Mouse (Mus musculus): ENCODE data around the gene 6430628N08Rik.
A peak's percentile ranks its signal among the peaks of the same experiment; 100 is the strongest.

The 6430628N08Rik gene

DNA sequence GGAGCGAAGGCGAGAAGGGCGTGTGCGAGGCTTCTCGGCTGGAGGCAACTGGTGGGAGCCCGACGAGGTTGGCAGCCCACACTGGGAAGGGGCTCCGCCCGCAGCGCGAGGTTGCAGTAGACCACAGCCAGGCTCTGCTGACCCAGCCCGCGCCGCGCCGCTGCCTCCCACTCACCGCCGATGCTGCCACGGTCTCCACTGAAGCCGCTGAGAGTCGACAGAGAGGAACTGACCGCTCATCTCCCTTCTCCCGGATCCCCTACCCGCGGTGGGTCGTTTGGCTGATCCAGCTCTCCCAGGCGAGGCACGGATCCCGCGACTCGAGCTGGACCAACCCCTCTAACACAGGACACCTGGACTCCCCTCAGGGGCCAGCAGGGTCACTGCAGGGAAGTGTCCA, at the start of gene 6430628N08Rik:
Gene 6430628N08Rik, plus strand, starts transcription at position 113 of the 400 bp plus-strand sequence.
- DNase-seq (ENCODE audit: low spot score in 2 of 2), result no peak

DNA sequence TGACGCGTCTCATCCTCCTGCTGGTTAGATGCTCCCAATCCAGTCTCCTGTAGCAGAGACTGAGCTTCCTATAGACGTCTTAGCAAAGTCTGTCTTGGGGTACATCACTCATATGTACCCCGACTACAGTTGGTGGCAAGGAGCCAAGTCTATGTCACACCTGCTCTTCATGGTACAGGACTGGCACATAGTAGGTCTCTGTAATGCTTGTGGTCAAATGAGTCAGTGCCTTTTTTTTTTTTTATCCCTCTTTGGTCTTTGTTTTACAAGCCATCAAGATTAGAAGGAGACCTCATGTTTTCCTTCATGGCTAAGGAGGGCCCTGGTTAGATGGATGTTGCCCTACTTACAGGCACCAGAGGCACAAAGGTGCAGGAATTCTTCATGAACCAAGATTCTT, 49.6 kb upstream of the 6430628N08Rik start:
- no peak for DNase-seq (ENCODE audit: low spot score in 2 of 2)

DNA sequence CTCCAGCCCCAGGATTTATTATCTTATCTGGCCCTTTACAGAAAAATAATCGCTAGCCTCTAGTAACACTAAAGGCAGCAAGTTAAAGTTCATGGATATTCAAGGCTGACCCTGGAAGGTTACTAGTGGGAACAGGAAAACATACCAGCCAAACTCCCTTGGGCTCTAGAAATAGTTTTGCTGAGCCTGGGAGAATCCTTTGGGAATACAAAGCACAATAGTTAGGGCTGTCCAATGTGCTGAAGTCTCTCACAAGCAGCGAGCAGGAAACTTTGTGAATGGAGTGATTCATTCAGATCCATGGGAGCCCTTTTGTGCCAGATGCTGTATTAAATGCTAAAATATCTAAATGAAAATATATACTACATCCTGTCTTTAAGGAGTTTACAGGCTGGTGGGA, 43.8 kb upstream of the 6430628N08Rik start:
- DNase-seq (ENCODE audit: low spot score in 2 of 2), result peak; percentile 44 to 54

DNA sequence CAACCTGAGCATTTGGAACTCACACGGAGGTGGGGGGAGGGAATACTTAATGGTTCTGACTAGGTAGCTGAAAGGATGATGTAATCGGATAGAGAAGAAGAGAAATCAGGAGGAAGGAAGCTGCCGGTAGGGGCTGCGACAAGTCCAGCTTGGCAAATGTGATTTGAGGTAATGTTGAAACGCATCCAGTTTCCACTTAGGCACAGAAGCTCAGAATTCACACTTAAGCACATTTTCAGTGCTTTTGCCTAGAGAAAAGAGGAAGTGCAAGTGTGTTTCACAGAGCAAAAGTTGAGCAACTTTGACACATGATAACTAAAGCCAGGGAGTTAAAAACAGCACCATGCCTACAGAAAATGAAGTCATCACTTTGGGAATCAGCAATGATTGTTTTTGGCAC, 43.1 kb upstream of the 6430628N08Rik start:
- peak; percentile 53 to 64 for DNase-seq (ENCODE audit: low spot score in 2 of 2)

DNA sequence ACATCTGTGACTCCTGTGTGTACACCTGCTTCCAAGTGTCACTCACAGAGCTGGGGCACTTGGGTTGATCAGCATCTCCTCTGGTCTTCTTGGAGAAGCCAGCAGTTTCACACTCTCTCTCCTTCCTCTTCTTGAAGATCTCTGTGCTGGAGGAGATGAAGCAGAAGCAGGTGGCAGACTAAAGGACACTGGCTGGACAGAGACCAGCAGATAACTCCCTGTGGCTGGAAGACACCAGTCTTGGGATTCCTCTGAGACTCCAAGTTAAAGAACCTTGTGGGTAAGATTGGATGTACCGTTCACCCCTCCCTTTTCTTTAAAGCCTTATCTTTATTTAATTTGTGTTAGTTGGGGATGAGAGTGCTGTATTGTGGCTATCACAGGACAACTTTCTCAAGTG, 42.4 kb upstream of the 6430628N08Rik start:
- no peak for DNase-seq (ENCODE audit: low spot score in 2 of 2)

DNA sequence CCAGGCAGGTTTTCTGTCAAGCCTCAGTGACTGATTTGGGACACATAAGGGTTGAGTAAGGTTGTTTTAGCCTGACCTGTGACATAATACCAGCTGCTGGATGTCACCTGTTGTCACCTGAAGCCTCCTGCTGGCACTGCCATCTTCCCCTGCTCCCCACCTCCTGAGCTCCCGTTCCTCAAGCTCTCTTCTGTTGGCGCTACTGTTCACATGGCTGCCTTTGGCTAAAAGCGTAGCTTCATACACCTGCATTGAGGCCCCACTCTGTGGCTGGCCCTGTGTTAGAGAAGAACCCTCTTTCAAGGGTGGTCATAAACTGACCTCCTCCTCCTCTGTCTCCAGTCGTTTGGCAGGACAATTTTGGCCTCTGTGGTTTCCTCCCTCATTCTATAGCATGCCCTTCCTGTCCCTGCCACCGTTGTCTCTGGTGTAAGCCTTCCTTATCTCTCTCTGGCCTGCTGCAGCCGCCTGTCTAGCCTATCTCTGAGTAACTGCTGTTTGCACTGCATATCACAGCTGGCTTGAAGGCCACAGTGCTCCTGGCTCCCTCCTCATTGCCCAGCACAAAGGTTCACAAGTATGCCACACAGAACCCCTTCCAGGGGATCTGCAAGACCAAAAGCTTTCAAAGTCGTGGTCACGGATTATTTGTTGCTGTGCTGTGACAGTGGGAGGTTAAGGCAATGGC, 41.3 kb upstream of the 6430628N08Rik start:
- no peak for DNase-seq (ENCODE audit: low spot score in 2 of 2)

DNA sequence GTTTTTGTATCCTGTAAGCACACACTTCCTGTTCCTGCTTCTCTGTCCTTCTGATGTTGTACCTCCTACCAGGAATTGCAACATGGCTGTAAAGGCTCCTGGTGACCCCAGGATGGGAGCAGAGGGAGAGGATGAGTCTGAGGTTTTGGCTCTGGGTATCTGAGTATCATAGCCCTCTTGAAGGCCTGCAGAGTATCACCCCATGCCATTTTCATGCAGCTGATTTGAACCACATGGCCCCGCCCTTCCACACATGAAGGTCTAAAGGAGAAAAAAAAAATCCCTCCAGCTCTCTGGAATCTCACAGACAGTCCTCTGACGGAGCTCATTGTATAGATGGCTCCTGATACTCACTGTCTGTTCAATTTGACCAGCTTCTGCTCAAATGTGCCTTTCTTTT, 40.4 kb upstream of the 6430628N08Rik start:
- no peak for DNase-seq (ENCODE audit: low spot score in 2 of 2)

DNA sequence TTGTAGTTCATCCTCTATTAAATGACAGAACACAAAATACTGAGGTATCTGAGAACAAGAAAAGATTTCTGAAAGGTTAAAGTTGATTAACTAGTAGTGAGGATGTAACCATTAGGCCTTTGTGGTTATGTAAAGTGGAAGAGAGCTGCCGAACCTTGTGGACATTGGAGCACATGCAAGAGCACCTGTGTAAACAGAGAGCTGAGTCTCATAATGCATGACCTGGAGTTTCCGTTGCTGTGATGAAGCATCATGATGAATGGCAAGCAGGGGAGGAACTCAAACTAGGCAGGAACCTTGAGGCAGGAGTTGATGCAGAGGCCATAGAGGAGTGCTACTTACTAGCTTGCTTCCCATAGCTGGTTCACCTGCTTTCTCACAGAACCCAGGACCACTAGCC, 39.8 kb upstream of the 6430628N08Rik start:
- no peak for DNase-seq (ENCODE audit: low spot score in 2 of 2)

DNA sequence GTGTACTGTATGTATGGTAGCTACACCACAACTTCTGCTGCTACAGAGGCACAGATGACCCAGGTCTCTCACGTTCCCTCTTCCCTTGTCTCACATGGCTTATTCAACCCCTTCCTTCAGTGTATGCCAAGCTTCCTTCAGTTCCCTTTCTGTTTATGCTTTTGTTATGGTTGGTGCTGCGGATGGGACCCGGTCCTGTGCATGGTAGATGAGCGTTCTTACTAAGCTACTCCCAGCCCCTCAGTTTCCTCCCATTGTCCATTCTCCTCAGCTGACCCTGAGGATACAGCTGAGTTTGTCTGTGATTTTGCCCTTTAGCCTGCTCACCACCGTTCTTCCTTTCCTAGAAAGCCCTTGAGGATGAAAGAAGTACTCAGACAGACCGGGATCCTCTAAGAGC, 38.9 kb upstream of the 6430628N08Rik start:
- no peak for DNase-seq (ENCODE audit: low spot score in 2 of 2)

DNA sequence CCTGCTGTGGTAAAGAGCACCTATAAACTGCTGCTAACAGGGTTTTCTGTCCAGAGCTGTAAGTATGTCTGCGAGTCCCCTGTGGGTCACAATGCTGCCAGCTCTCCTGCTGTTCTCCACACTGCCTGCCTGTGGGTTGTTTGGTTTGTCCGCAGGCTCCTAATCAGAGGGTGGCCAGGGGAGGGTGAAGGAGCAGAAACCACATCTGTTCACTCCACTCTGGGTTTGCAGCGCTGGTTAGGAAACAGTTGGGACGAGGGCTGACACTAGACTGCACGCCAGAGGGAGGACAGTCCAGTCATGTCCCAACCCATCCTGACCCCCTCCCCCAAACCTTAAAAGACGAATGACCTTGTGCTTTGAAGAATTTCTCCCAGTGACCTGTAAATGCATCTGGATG, 35.4 kb upstream of the 6430628N08Rik start:
- no peak for DNase-seq (ENCODE audit: low spot score in 2 of 2)

DNA sequence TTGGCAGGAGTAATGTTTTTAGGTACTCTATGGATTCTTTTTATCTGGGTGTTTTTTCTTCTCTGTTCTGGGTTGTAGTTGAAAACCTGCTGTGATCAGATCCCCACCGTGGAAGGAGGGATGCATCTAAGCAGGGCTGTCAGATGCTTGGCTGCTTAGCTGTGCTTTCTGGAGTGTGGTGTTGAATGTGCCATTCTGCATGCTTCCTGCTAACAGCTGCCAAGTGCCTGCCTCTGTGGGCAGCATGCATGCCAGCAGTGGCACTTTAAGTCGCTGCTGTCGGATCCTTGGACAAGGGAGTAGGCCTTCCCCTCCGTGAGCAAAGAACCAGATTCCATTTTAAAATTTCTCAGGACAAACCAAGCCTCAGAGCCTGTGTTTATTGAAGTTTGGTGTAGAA, 34.9 kb upstream of the 6430628N08Rik start:
- no peak for DNase-seq (ENCODE audit: low spot score in 2 of 2)

DNA sequence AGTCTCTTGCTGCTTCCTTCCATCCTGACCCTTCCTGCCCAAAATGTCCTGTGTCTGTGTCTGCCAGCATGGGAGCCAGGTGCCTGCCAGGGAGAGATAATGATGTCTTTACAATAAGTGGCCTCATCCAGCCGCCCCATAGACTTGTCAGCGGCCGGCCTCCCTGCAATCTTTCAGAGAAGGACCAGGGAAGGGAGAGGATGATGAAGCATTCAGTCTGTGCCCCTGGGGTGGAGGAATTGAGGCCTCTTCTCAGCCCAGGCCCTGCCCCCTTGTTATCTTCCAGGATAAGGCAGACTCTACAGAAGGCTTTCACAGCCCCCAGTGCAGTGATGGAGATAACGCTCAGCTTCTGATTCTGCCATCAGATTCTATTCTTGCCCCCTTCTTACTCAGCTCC, 34.2 kb upstream of the 6430628N08Rik start:
- DNase-seq (ENCODE audit: low spot score in 2 of 2), result no peak

DNA sequence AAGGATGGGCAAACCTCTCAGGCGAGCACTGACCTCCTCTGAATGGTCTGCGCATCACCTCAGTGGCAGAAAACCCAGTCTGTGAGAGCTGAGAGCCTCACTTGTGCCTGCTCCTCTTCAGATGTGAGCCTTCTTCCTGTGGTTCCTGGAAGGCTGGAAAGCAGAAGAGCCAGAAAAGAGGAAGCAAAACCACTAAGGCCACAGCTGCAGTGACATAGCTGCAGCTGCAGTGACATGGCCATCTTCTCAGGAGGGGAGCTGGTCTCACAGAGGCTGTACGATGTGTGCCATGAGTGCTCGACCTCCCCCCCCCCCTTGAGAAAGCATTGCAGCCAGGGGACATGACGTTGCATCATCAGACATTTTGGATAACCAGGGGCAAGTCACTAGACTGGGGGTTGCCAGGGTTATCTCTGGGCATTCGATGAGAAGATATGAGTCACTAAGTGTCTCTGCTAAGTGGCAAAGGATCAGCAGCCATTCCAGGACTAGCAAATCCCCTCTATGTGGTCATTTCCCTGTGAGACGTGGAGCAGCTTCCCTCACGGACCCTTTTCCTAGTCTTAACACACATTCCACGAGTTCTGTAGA, 33.1 kb upstream of the 6430628N08Rik start:
- peak in 1 of 2 experiments; percentile 66 for DNase-seq (ENCODE audit: low spot score in 2 of 2)

DNA sequence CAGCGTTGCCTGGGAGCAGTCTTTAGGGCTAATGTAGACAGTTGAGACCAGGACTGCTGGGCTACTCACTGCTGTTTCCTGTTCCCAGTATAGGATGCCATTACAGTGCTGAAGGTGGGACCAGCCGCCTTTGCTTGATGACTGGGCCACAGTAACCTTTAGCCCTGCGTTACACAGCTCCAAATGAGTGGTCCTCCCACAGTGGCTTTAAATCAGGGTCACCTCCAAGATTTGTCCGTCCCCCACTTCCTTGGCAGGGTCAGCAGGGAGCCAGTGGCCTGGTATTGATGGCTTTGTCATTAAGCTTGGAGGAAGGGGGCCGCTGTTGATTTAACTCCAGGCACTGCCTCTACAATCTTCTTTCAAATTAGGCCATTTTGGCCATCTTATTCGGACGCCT, 27.1 kb upstream of the 6430628N08Rik start:
- no peak for DNase-seq (ENCODE audit: low spot score in 2 of 2)

DNA sequence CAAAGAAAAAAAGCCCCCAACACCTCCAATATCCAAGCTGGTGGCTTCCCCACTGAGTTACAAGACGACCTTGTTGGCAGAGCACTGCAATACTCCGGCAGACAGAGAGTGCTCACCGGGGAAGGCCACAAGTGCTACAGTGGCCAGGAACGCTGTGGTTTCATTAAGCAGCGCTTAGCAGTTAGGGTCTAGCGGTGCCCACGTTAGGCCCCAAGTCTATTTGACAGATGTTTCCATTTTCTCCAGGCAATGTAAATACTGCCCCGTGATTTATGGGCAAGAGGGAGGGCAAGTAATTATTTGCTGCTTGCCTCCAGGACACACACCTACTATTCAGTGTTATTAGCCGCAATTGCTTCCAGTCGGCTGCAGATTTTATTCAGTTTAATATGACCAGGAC, 26.6 kb upstream of the 6430628N08Rik start:
- DNase-seq (ENCODE audit: low spot score in 2 of 2), result no peak

DNA sequence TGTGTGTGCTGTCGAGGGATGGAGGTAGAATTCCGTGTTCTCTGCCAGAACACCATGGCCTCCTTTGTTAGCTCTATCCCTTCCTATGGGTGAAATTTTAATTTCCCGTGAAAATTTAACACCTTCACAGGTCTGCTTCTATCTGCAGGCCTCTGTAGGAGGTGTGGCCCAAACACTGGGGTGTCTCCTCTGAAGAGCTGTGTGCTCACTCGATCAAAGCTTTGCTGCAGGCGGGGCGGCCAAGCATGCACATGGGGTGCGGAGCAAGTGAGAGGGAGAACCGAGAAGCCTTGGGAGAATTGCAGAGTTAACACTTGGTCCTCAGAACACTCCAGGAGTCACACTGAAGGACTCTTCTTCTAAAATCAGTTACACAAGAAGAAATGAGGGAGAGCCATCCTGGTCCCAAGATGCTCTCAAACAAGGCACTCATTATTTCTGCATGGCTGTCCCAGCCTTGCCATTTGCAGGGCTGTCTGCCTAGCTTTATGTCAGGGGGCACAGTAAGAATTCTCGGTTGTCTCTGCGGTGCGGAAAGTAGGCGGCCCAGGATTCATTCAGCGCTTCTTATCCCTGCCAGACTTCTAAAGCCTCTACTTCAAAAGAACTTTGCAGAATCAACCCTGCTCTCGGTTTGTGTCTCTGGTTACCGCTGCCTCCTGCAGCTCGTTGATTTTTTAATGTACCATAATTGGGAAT, 20.8 kb upstream of the 6430628N08Rik start:
- no peak for DNase-seq (ENCODE audit: low spot score in 2 of 2)

DNA sequence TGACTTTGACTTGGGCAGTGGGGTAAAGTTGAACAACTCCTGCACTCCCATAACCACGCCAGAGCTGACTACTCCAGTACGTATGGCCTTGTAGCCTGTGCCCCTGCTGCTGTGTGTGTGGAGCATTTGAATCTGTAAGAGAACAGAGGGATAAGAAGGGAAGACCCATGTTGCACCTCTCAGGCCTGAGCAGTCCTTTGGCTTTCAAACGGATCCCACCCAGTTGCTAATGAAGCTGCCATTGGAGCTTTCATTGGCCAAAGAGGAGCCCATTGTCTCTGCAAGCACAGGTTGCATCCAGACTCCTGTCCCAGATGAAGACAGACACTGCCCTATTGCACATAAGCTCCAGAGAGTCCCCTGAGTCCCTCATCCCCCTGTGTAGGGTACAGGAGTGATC, 17.2 kb upstream of the 6430628N08Rik start:
- no peak for DNase-seq (ENCODE audit: low spot score in 2 of 2)

DNA sequence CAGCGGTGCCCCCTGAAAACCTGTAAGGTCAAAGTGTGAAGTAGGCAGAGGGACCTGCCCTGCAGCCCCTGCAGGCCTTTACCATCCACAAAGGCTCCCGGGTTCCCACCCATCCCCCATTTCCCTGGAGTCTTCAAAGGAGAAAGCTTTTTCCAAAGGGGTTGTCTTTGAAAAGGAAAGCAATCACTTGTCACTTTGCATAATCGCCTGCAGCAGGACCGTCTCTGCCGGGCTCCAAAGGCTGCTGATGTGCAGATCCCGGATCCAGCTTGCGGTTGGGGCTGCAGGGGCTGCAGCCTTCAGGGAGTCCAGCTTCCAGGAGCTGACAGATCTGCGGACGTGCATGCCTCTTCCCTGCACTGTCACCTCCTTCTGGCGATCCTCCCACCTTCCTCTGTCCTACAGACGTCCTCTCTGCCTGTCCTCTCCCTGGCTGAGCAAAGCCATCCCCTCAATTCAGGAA, 12.2 kb upstream of the 6430628N08Rik start:
- DNase-seq (ENCODE audit: low spot score in 2 of 2), result no peak

DNA sequence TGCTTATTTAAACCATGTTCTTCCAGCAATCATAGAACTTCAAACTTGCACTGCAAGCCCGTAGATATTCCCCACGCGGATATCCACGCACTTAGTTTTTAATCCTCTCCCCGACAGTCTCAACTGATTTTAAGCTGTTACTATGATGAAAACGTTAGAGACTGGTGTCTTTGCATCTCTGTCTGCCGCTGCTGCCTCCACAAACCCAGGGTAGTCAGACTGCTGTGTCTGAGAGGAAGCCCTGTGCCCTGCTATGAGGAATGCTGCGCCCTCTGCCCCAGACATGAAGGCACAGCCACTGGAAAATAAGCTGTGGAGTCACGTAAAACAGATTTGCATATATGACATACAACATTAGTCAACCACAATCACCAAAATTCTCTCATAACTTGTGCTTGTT, 11.6 kb upstream of the 6430628N08Rik start:
- DNase-seq (ENCODE audit: low spot score in 2 of 2), result no peak

DNA sequence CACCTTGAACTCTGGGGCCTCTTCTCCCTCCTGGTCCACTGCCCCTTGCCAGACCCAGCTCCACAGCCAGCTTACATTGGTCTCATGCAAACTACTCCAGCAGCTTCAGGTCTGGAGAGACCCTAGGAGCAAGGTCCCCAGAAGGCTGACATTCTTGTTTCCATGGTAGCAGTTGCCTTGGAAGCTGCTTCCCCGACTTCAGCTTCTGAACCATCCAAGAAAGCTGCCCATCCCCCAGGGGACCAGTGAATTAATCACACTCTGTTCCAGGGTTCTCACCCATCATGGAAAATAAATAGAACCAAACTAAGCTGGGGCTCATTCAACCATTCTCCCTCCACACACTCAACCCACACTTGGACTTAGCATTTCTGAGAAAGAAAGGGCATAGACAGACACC, 9.3 kb upstream of the 6430628N08Rik start:
- no peak for DNase-seq (ENCODE audit: low spot score in 2 of 2)

DNA sequence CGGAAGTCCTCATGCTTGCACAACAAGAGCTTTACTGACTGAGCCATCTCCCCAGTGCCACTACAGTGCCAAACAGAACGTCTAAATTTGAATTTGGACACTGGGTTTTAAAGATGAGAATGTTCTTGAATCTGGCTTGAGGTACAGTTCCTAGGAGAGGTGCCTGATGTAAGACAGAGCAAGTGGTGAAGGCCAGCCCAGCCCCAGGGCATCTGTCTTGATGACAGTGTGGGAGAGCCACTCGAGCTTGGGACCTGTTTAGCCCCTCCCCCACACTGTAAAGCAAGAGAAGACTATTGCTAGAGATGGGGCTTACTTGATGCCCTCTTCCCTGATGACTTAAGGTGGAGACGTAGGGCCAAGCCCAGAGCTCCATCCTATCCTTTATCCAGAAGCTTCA, 8.3 kb upstream of the 6430628N08Rik start:
- no peak for DNase-seq (ENCODE audit: low spot score in 2 of 2)

DNA sequence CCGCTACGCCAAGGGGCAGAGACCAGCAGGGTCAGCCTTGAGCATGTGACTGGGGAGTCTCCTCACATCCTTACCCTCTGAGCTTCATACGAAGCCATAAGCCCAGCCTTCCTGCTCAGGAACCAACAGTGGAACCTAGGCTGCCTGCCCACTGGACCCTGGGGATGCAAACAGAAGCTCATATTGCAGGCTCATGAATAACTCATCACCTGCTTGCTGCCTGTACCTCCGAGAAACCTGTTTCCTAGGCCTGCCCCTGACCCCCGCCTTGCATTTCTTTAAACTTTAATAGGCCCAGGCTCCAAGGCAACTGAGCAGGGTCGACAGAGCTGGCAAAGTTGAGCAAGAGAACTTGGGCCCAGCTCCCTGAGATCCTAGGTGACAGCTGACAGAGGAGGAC, 6.4 kb upstream of the 6430628N08Rik start, which contains the start of gene Kncn:
Gene Kncn, plus strand, starts transcription at position 379 of the 400 bp plus-strand sequence.
- no peak for DNase-seq (ENCODE audit: low spot score in 2 of 2)

DNA sequence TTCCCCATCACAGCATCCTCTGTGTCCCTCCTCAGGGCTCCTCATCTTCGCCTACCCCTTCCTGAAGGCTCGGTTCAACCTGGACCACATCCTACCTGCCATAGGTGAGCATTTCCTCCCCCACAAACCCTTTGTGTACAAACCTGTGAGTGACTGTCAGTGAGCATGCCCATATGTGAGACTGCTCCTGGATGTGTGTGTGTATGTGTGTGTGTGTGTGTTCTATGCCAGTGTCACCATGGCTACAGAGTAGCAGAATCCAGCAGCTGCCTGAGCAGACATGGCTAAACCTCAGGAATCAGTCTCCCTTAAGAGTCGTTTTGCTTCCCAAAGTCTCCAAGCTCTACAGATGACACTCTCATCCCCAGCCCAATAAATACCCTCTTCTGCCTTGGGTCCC, 4.6 kb upstream of the 6430628N08Rik start:
- no peak for DNase-seq (ENCODE audit: low spot score in 2 of 2)

Measured in heart, adult 9 months (tissue).